In the genomic region with DNA sequence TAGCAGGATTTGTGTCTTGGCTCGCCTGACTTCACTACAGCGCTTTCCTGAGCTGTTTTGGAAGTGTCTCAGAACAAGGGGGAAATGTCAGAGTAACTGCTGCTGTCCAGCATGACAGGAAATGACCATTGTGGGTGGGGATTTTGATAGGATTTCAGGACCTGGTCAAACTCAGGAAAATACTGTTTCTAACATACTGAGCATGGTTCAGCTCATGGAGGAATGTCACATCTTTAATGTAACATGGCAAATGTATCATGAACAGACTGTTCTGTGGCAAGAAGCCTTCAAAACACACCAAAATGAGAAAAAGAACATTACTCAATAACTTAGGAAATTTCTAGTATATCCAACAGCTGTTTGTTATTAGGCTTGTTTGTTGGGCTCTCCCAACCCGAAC, we compare ENCODE assay signal across 27 mouse cellular contexts. TPM values are rescaled to one million over a fixed set of nuclear protein-coding genes. Genes with fewer than 3 reads are reported as not detected.
DNase-seq lines count a peak whose midpoint lies in the region; ATAC-seq and TF ChIP-seq lines count a peak whose summit lies in the region.
"Had no signal": no experiment of that assay in that cellular context is flagged by ENCODE, and none has a peak within 500 bp of the region (broad histone marks: within the 10 kb centered on the region; RNA-seq: fewer than 3 reads in every experiment).

No protein-coding gene starts in this region.

- no peaks in the 10 kb centered on the region for H3K9me3 ChIP-seq in lung, postnatal 0 days (ENCODE audit: low read length)
- H3K9me3 ChIP-seq: embryonic facial prominence, embryonic 10.5 days; embryonic facial prominence, embryonic 13.5 days; forebrain, embryonic 12.5 days; forebrain, embryonic 15.5 days; heart, embryonic 10.5 days; heart, embryonic 13.5 days; hindbrain, embryonic 10.5 days; hindbrain, embryonic 13.5 days had no signal

- WGBS in lung, postnatal 0 days: 55% methylated on average over 3 of the region's 3 CpGs
- 50% methylated on average over 3 of the region's 3 CpGs for WGBS in lung, adult 2 months

- TF ChIP-seq CTCF in lung, postnatal 0 days (IDR thresholded peaks at IDR 0.05): no peak
- no peak for TF ChIP-seq CTCF in lung, adult 2 months (IDR thresholded peaks at IDR 0.05; ENCODE audit: insufficient read depth, low read length)

- no peaks in the 10 kb centered on the region for H3K36me3 ChIP-seq in lung, postnatal 0 days (ENCODE audit: insufficient read depth, low read length)
- H3K36me3 ChIP-seq: embryonic facial prominence, embryonic 10.5 days; embryonic facial prominence, embryonic 13.5 days; forebrain, embryonic 12.5 days; forebrain, embryonic 15.5 days; heart, embryonic 10.5 days; heart, embryonic 13.5 days; hindbrain, embryonic 10.5 days; hindbrain, embryonic 13.5 days had no signal

- H3K27me3 ChIP-seq in lung, postnatal 0 days (replicated peaks; ENCODE audit: insufficient read depth, low read length): no peaks in the 10 kb centered on the region
- H3K27me3 ChIP-seq: embryonic facial prominence, embryonic 13.5 days; forebrain, embryonic 12.5 days; forebrain, embryonic 15.5 days; heart, embryonic 13.5 days; hindbrain, embryonic 13.5 days had no signal

- H3K9ac ChIP-seq in lung, postnatal 0 days (replicated peaks; ENCODE audit: low read depth): no peak overlapping the region
- H3K9ac ChIP-seq: embryonic facial prominence, embryonic 13.5 days; forebrain, embryonic 12.5 days; forebrain, embryonic 15.5 days; heart, embryonic 13.5 days; hindbrain, embryonic 13.5 days had no signal

- H3K4me3 ChIP-seq in lung, postnatal 0 days (ENCODE audit: low read depth, low read length): no peak overlapping the region
- H3K4me3 ChIP-seq in lung, adult 2 months (replicated peaks; ENCODE audit: extremely low read depth, low read depth, low read length): no peak overlapping the region
- H3K4me3 ChIP-seq: embryonic facial prominence, embryonic 10.5 days; embryonic facial prominence, embryonic 13.5 days; erythroblast, embryonic 14.5 days; forebrain, embryonic 12.5 days; forebrain, embryonic 15.5 days; heart, adult 2 months; heart, embryonic 10.5 days; heart, embryonic 13.5 days; hindbrain, embryonic 10.5 days; hindbrain, embryonic 13.5 days had no signal

- H3K4me1 ChIP-seq in lung, postnatal 0 days (ENCODE audit: insufficient read depth, low read depth, low read length): no peaks in the 10 kb centered on the region
- H3K4me1 ChIP-seq in lung, adult 2 months (ENCODE audit: control insufficient read depth, insufficient read depth, low read length): no peaks in the 10 kb centered on the region
- H3K4me1 ChIP-seq: embryonic facial prominence, embryonic 10.5 days; embryonic facial prominence, embryonic 13.5 days; forebrain, embryonic 12.5 days; forebrain, embryonic 15.5 days; hindbrain, embryonic 10.5 days; hindbrain, embryonic 13.5 days had no signal

- no peak for TF ChIP-seq POLR2A in lung, adult 2 months (IDR thresholded peaks at IDR 0.05; ENCODE audit: borderline replicate concordance, extremely low read depth, low read depth, low read length)

- no peak overlapping the region for H3K27ac ChIP-seq in lung, postnatal 0 days (ENCODE audit: low read length)
- H3K27ac ChIP-seq: embryonic facial prominence, embryonic 10.5 days; embryonic facial prominence, embryonic 13.5 days; forebrain, embryonic 12.5 days; forebrain, embryonic 15.5 days; heart, adult 2 months; heart, embryonic 10.5 days; heart, embryonic 13.5 days; hindbrain, embryonic 10.5 days; hindbrain, embryonic 13.5 days had no signal

- 0 out of 2 replicates have a peak, but pooled peaks have one; percentile 28 for TF ChIP-seq EP300 in lung, postnatal 0 days (IDR thresholded peaks at IDR 0.05)

- no peak overlapping the region for H3K4me2 ChIP-seq in lung, postnatal 0 days (replicated peaks; ENCODE audit: low read depth, low read length)
- H3K4me2 ChIP-seq: embryonic facial prominence, embryonic 13.5 days; forebrain, embryonic 12.5 days; forebrain, embryonic 15.5 days; heart, embryonic 13.5 days; hindbrain, embryonic 13.5 days had no signal

- peak; percentile 69 for ATAC-seq in lung, postnatal 0 days
- ATAC-seq: forebrain, embryonic 15.5 days; hindbrain, embryonic 16.5 days had no signal

- peak; percentile 2 for DNase-seq in embryo, embryonic 11 days
- DNase-seq in embryo, embryonic 10 days (ENCODE audit: low spot score): no peak
- DNase-seq in kidney, postnatal 10 days: peak; percentile 3
- no peak for DNase-seq in kidney, adult 18-20 months
- peak; percentile 63 for DNase-seq in lung, postnatal 0 days (ENCODE audit: low spot score)
- no peak for DNase-seq in lung, adult 2 months
- DNase-seq in adipocyte (ENCODE audit: low spot score): peak; percentile 8
- DNase-seq in cerebellum, adult 9-10 months: no peak
- DNase-seq: adrenal gland, adult 8-10 months; adrenal gland, postnatal 25 days; B cell, adult 2 months; cerebellum, adult 11-12 months; cerebellum, adult 8-10 months; cerebellum, postnatal 14 days; gastrocnemius, postnatal 10 days; gastrocnemius, postnatal 36 days; heart, adult 2 months had no signal

RNA-seq across cellular contexts. Expression of a gene that starts 52.1 kb away (rescaled TPM):
- 0.16 TPM in 1 of 2 replicates, not detected in the other for polyA plus RNA-seq in lung, postnatal 0 days (2015; fragmentation: Nextera tagmentation; extraction: Ambion mirVana)
- polyA plus RNA-seq in lung, adult 2 months (2012; rRNA removed): 0.11 and 0.30 TPM in 2 replicates
- polyA plus RNA-seq: embryonic facial prominence, embryonic 10.5 days; embryonic facial prominence, embryonic 13.5 days; erythroblast, embryonic 14.5 days; forebrain, embryonic 15.5 days; heart, embryonic 10.5 days; heart, embryonic 13.5 days; hindbrain, embryonic 10.5 days had no signal

Comparison
In these comparisons a context has a peak if more than half of its experiments do, and no peak if none do; other contexts are left out.
1. DNase-seq: peak in embryo, embryonic 11 days (single experiment), kidney, postnatal 10 days (single experiment), lung, postnatal 0 days (single experiment) and adipocyte (single experiment); none in embryo, embryonic 10 days (single experiment), kidney, adult 18-20 months (single experiment), lung, adult 2 months (single experiment) and cerebellum, adult 9-10 months (single experiment).